Mouse (Mus musculus): ENCODE results near the gene Mal.

DNA sequence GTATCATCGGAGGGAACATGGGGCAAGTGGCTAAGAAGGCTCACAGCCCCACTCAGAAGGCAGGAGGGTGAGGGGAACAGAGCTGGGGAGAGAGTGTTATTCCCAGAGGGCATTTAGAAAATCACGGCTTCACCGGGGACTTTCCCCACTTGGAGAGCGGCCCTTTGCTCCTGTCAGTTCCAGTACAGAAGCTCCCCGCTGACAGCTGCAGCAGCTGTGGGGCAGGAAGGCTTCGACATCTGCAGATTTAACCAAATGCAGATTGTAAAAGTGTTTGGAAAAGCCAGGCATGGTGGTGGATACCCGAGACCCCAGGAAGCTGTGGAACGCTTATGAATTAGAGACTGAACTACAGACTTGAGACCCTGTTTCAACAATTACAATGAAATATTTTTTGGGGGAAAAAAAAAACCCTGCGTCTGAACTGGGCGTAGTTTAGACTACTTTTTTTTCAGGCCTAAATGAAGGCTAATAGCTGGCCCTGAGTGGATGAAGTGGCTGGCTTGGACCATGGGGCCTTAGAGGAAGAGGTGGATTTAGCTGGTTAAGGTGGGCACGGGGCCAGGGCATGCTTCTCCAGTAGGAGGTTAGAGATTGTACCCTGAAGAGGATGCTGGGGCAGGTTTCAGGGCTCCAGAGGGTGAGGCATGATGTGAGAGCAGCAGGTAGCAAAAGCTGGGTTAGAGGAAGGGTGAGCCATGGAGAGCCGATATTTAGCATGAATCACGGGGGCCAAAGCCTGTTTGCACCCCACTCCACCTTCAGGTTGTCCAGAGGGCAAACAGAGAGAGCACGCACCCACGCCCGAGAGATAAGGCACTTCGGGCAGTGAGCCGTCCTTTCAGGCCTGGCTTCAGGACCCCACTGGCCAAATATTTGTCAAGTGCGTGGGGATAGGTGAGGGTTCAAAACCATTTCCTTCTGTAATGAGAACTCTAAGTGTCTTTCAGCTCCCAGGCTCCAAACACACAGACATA is 12.5 kb downstream of the Mal start:
- TF ChIP-seq POLR2A (IDR thresholded peaks at IDR 0.05; ENCODE audit: low read depth, low read length) (no peak), CTCF (IDR thresholded peaks at IDR 0.05; ENCODE audit: extremely low read depth, insufficient read depth, insufficient read length, insufficient replicate concordance) (no peak)
